ENCODE assay signal across 9 mouse cellular contexts in the genomic region with DNA sequence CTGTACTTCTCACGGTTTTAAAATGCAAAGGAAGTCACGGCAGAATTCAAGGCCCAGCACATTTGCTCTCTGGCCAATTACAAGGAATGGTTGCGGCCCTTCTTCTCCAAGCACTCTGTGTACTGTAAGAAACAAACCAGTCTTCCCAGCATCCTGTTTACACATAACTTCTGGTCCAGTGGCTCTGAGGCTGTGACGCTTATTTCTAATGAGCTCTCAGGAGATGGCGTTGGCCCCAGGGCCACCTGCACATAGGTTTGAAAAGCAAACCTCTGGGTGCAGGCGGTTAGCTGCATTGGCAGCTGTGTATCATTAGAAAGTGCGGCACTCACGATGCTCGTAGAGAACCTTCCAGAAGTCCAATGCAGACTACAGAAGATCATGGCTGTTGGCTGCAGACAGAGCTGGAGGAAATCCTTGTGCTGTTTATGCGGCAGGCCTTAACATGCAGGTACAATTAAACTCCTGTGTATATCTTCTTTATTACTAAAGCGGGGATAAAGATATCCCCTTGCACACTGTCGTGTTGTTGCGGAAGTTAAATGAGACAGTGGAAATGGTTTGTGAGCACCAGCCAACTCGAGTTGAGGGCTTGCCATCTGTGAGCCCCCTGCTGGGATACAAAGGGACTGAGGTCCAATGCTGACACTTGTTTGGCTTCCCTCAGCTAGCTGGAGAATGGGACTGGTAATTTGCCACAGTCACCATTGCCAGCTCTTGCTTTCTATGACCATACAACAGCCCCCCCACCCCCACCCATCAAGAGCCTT.
DNase-seq lines count a peak whose midpoint lies in the region; ATAC-seq and TF ChIP-seq lines count a peak whose summit lies in the region.
"Had no signal": no experiment of that assay in that cellular context is flagged by ENCODE, and none has a peak within 500 bp of the region (broad histone marks: within the 10 kb centered on the region; RNA-seq: fewer than 3 reads in every experiment).

No protein-coding gene starts in this region.

- H3K27me3 ChIP-seq in stomach, postnatal 0 days (ENCODE audit: control insufficient read depth, insufficient read depth, low read length) = no peaks in the 10 kb centered on the region
- H3K27me3 ChIP-seq: embryonic facial prominence, embryonic 13.5 days had no signal

- no peak overlapping the region for H3K4me2 ChIP-seq in stomach, postnatal 0 days (replicated peaks; ENCODE audit: low read depth)
- H3K4me2 ChIP-seq: embryonic facial prominence, embryonic 13.5 days had no signal

- 73% methylated on average over 14 of the region's 14 CpGs for WGBS in stomach, postnatal 0 days

- no peaks in the 10 kb centered on the region; the same call in 1 of the 2 replicates for H3K4me1 ChIP-seq in stomach, postnatal 0 days (replicated peaks; ENCODE audit: control insufficient read depth, insufficient read depth)

- TF ChIP-seq EP300 in stomach, postnatal 0 days (optimal IDR thresholded peaks at IDR 0.05) = no peak

- intact Hi-C loops in heart, postnatal 14 days (cut with DNase I) = no loop called here
- intact Hi-C loops in heart, postnatal 36 days (cut with DNase I) = no loop called here

- H3K9me3 ChIP-seq in stomach, postnatal 0 days (ENCODE audit: control insufficient read depth, low read length) = no peaks in the 10 kb centered on the region
- H3K9me3 ChIP-seq: embryonic facial prominence, embryonic 13.5 days had no signal

- no peaks in the 10 kb centered on the region for H3K36me3 ChIP-seq in stomach, postnatal 0 days (ENCODE audit: control insufficient read depth, insufficient read depth, low read length)
- H3K36me3 ChIP-seq: embryonic facial prominence, embryonic 13.5 days had no signal

- DNase-seq in heart, postnatal 14 days = peak; percentile 23 to 54
- DNase-seq in heart, postnatal 36 days = no peak
- peak; percentile 20 for DNase-seq in thymus, postnatal 14 days
- DNase-seq in thymus, postnatal 25 days = no peak
- DNase-seq in layer of hippocampus, postnatal 10 days (ENCODE audit: low spot score in 2 of 2) = peak; percentile 78 to 82
- DNase-seq in stomach, postnatal 0 days (ENCODE audit: low spot score) = no peak
- DNase-seq in ovary, postnatal 36 days (ENCODE audit: low spot score) = no peak
- no peak for DNase-seq in urinary bladder, postnatal 25 days (ENCODE audit: low spot score)

- H3K9ac ChIP-seq in stomach, postnatal 0 days (ENCODE audit: low read length) = no peak overlapping the region
- H3K9ac ChIP-seq: embryonic facial prominence, embryonic 13.5 days had no signal

- no peak for ATAC-seq in stomach, postnatal 0 days (ENCODE audit: low FRiP score, low TSS enrichment)

- no peak overlapping the region for H3K4me3 ChIP-seq in stomach, postnatal 0 days (ENCODE audit: low read depth, low read length)
- H3K4me3 ChIP-seq: embryonic facial prominence, embryonic 13.5 days had no signal

- TF ChIP-seq CTCF in stomach, postnatal 0 days (IDR thresholded peaks at IDR 0.05; ENCODE audit: low read depth) = peak; percentile 49

- H3K27ac ChIP-seq in stomach, postnatal 0 days (replicated peaks) = no peak overlapping the region
- H3K27ac ChIP-seq: embryonic facial prominence, embryonic 13.5 days had no signal

Comparison
In these comparisons a context has a peak if more than half of its experiments do, and no peak if none do; other contexts are left out.
1. DNase-seq: peak in heart, postnatal 14 days (2 of 2), thymus, postnatal 14 days (single experiment) and layer of hippocampus, postnatal 10 days (2 of 2); none in heart, postnatal 36 days (0 of 2), thymus, postnatal 25 days (single experiment), stomach, postnatal 0 days (single experiment), ovary, postnatal 36 days (single experiment) and urinary bladder, postnatal 25 days (single experiment).